In genomic region chr3:96262216-96262875, GRCm38 (mm10) we compare ENCODE assay signal across 8 mouse cellular contexts. TPM values are rescaled to one million over a fixed set of nuclear protein-coding genes. Genes with fewer than 3 reads are reported as not detected.
A peak's percentile ranks its signal among the peaks of the same experiment; 100 is the strongest.
DNase-seq lines count a peak whose midpoint lies in the region; TF ChIP-seq lines count a peak whose summit lies in the region.

No protein-coding gene starts in this region.

- no peaks in the 10 kb centered on the region for H3K27me3 ChIP-seq in megakaryocyte, embryonic 14.5 days (replicated peaks)

- H3K27ac ChIP-seq in cortical plate, adult 2 months (ENCODE audit: insufficient read depth, low read length) = peak overlapping the region; percentile 78

- TF ChIP-seq CTCF in cortical plate, adult 2 months (IDR thresholded peaks at IDR 0.05; ENCODE audit: extremely low read depth, insufficient read depth, low read length) = no peak

- peak; percentile 91 for TF ChIP-seq POLR2A in cortical plate, adult 2 months (IDR thresholded peaks at IDR 0.05; ENCODE audit: extremely low read depth, insufficient read depth, low read length)

- no peaks in the 10 kb centered on the region for H3K36me3 ChIP-seq in megakaryocyte, embryonic 14.5 days (replicated peaks; ENCODE audit: low read length)

- peak; percentile 91 for DNase-seq in ZHBTc4 (ENCODE audit: low read depth, low spot score)
- peak; percentile 67 for DNase-seq in gastrocnemius, postnatal 10 days
- peak; percentile 84 for DNase-seq in induced T-regulatory cell, adult 2 months (ENCODE audit: low read depth)
- peak; percentile 72 to 89 for DNase-seq in left cerebral cortex, adult 8-10 months (ENCODE audit: low spot score in 2 of 2)
- DNase-seq in right cerebral cortex, postnatal 36 days (ENCODE audit: low spot score in 2 of 2) = peak; percentile 79 to 89
- DNase-seq in urinary bladder, postnatal 4 days (ENCODE audit: low spot score in 2 of 2) = peak; percentile 79 to 81

- peaks cover 4% of the 10 kb centered on the region; the same call in 1 of the 2 replicates for H3K9me3 ChIP-seq in megakaryocyte, embryonic 14.5 days

- H3K4me1 ChIP-seq in cortical plate, adult 2 months (ENCODE audit: control insufficient read depth, insufficient read depth, low read length) = no peaks in the 10 kb centered on the region; the same call in 1 of the 2 replicates
- peaks cover 60% of the 10 kb centered on the region for H3K4me1 ChIP-seq in megakaryocyte, embryonic 14.5 days

- peak overlapping the region; percentile 59 for H3K4me3 ChIP-seq in cortical plate, adult 2 months (ENCODE audit: insufficient read depth, low read length)
- H3K4me3 ChIP-seq in megakaryocyte, embryonic 14.5 days (replicated peaks) = peak overlapping the region; percentile 93

RNA-seq across cellular contexts. Expression of gene Hist2h4, which starts 0.8 kb away (rescaled TPM):
- polyA plus RNA-seq in cortical plate, adult 2 months (2012; rRNA removed) = 3.1 and 3.6 TPM in 2 replicates
- total RNA-seq in gastrocnemius, postnatal 10 days (2021) = 10 to 100 TPM; 40.0 to 46.5 TPM
- 10 to 100 TPM; 27.2 to 32.5 (median 29.5) TPM for total RNA-seq in left cerebral cortex, adult 8-10 months (2022)
- 5.6 and 6.1 TPM in 2 replicates for polyA plus RNA-seq in megakaryocyte, embryonic 14.5 days (2012; ENCODE audit: insufficient read depth, low replicate concordance)

RNA-seq across cellular contexts. Expression of gene Hist2h3b, which starts 6.1 kb away (rescaled TPM):
- 3.3 and 9.5 TPM in 2 replicates for polyA plus RNA-seq in cortical plate, adult 2 months (2012; rRNA removed)
- total RNA-seq in gastrocnemius, postnatal 10 days (2021) = 100 to 1,000 TPM; 371 to 396 TPM
- total RNA-seq in left cerebral cortex, adult 8-10 months (2022) = 10 to 100 TPM; 45.5 to 68.8 (median 61.8) TPM
- polyA plus RNA-seq in megakaryocyte, embryonic 14.5 days (2012; ENCODE audit: insufficient read depth, low replicate concordance) = 84.7 and 122 TPM in 2 replicates

RNA-seq across cellular contexts. Expression of gene Hist2h2bb, which starts 7.2 kb away (rescaled TPM):
- polyA plus RNA-seq in cortical plate, adult 2 months (2012; rRNA removed) = 3.7 and 6.7 TPM in 2 replicates
- 100 to 1,000 TPM; 371 to 420 TPM for total RNA-seq in gastrocnemius, postnatal 10 days (2021)
- 100 to 1,000 TPM; 160 to 229 (median 192) TPM for total RNA-seq in left cerebral cortex, adult 8-10 months (2022)
- polyA plus RNA-seq in megakaryocyte, embryonic 14.5 days (2012; ENCODE audit: insufficient read depth, low replicate concordance) = 1.0 TPM in 1 of 2 replicates, not detected in the other

RNA-seq across cellular contexts. Expression of gene Hist2h3c1, which starts 15.9 kb away (rescaled TPM):
- polyA plus RNA-seq in cortical plate, adult 2 months (2012; rRNA removed) = not detected in 2 replicates
- total RNA-seq in gastrocnemius, postnatal 10 days (2021) = 1 to 10 TPM in 1 of 2 experiments, under 1 TPM in 1; 0.43 to 1.8 TPM
- not detected for total RNA-seq in left cerebral cortex, adult 8-10 months (2022)
- polyA plus RNA-seq in megakaryocyte, embryonic 14.5 days (2012; ENCODE audit: insufficient read depth, low replicate concordance) = not detected in 2 replicates

RNA-seq across cellular contexts. Expression of gene Hist2h2aa1, which starts 17.0 kb away (rescaled TPM):
- 137 and 156 TPM in 2 replicates for polyA plus RNA-seq in cortical plate, adult 2 months (2012; rRNA removed)
- total RNA-seq in gastrocnemius, postnatal 10 days (2021) = 10 to 100 TPM; 10.2 to 16.2 TPM
- 10 to 100 TPM in 2 of 4 experiments, 1 to 10 TPM in 2; 5.2 to 28.7 (median 10.2) TPM for total RNA-seq in left cerebral cortex, adult 8-10 months (2022)
- polyA plus RNA-seq in megakaryocyte, embryonic 14.5 days (2012; ENCODE audit: insufficient read depth, low replicate concordance) = 57.2 and 67.0 TPM in 2 replicates

Comparison
In these comparisons a context has a peak if more than half of its experiments do, and no peak if none do; other contexts are left out.
1. Peak in every context shown above with its lines: DNase-seq, H3K4me3 ChIP-seq and H3K27ac ChIP-seq.
2. RNA of gene Hist2h3b, which starts 6.1 kb away (total RNA-seq): 371 to 396 TPM in gastrocnemius, postnatal 10 days; 45.5 to 68.8 TPM in left cerebral cortex, adult 8-10 months; every median in the first group is over 4 times any median in the second.